ENCODE assay signal across 8 mouse cellular contexts in the genomic region with DNA sequence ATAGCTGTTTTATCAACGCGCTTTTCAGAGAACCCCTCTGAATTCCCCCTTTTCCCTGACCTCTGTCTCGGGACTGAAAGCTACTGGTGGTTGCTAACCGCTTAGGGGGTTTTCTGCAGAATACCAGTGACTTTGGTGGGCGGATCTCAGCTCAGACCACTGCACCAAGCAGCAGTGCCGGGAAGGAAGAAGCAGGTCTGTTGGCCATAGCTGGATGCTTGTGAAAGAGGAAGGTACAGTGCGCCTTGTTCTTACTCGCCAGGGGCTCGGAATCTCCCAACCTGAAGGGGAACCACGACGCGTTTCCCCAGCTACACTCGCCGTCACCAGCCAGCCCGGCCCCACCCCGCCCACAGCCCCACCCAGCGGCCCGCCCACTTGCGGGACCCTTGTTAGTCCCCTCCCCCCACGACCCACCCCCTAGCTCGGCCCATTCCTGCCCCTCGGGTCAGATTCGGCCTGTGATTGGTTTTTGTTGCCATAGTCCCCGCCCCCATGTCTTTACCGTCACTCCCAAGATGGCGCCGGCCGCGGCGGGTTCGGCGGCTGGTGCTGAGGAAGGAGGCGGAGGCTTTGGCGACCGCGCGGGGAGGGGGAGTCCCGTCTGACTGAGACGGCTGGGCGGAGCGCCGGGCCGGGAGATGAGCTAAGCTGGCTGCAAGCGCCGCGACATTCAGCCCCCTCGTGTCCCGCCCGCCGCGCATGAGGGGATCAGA. TPM values are rescaled to one million over a fixed set of nuclear protein-coding genes. Genes with fewer than 3 reads are reported as not detected.
DNase-seq lines count a peak whose midpoint lies in the region; ATAC-seq and TF ChIP-seq lines count a peak whose summit lies in the region.

Dennd4a (plus strand) TSS at position 519 of the 716 bp plus-strand sequence.

- under 1% methylated on average over 43 of the region's 51 CpGs for WGBS in hindbrain, postnatal 0 days

- peak within 1 kb of the TSS; percentile 98 for H3K4me3 ChIP-seq in gastrocnemius, adult 2 months
- peak within 1 kb of the TSS; percentile 89 for H3K4me3 ChIP-seq in hindbrain, postnatal 0 days (ENCODE audit: low read length)
- H3K4me3 ChIP-seq in left cerebral cortex, adult 2 months, result peak within 1 kb of the TSS; percentile 66

- intact Hi-C loops in gastrocnemius, adult 2 months (cut with DNase I), result loop anchor here (5.0 kb wide), 1 partner anchor 74 kb away; the partner anchor contains the start of gene Rab11a
- intact Hi-C loops in left cerebral cortex, adult 2 months (cut with DNase I), result loop anchor here (2.0 kb wide), 2 partner anchors 22 to 74 kb away; partner anchors contain the start of gene Rab11a

- peak within 1 kb of the TSS; percentile 88 for H3K27ac ChIP-seq in gastrocnemius, adult 2 months
- H3K27ac ChIP-seq in hindbrain, postnatal 0 days, result peak within 1 kb of the TSS; percentile 96
- H3K27ac ChIP-seq in left cerebral cortex, adult 2 months, result peak within 1 kb of the TSS; percentile 96

- peak; percentile 90 for ATAC-seq in common myeloid progenitor, adult 5-6 weeks (replicated peaks; ENCODE audit: low read depth, poor library complexity, severe bottlenecking)
- peak; percentile 99 for ATAC-seq in hindbrain, postnatal 0 days
- peak; percentile 93 for ATAC-seq in megakaryocyte, adult 5-6 weeks (ENCODE audit: poor library complexity, severe bottlenecking)

- no peaks in the 10 kb centered on the region for H3K36me3 ChIP-seq in hindbrain, postnatal 0 days (ENCODE audit: insufficient read depth, low read length)

- peaks cover 4% of the 10 kb centered on the region; the same call in 1 of the 2 replicates for H3K4me1 ChIP-seq in hindbrain, postnatal 0 days (ENCODE audit: insufficient read depth, low read length)

- no peaks in the 10 kb centered on the region for H3K9me3 ChIP-seq in hindbrain, postnatal 0 days (ENCODE audit: low read length)

- peak within 1 kb of the TSS; percentile 70 for H3K4me2 ChIP-seq in hindbrain, postnatal 0 days (ENCODE audit: low read depth, low read length)

- peak; percentile 99 for DNase-seq in ZHBTc4 (ENCODE audit: low read depth, low spot score)
- DNase-seq in gastrocnemius, adult 2 months, result peak; percentile 99
- DNase-seq in hindbrain, postnatal 0 days (ENCODE audit: low spot score), result peak; percentile 99
- DNase-seq in left cerebral cortex, adult 2 months (ENCODE audit: extremely low spot score in 1 of 2, low spot score in 2 of 2), result peak; percentile 99
- DNase-seq in right cerebral cortex, adult 2 months (ENCODE audit: low spot score in 2 of 2), result peak; percentile 97 to 99
- peak; percentile 98 for DNase-seq in urinary bladder, postnatal 14 days (ENCODE audit: low spot score)

- TF ChIP-seq CTCF in gastrocnemius, adult 2 months (IDR thresholded peaks at IDR 0.05), result no peak
- TF ChIP-seq CTCF in hindbrain, postnatal 0 days (IDR thresholded peaks at IDR 0.05; ENCODE audit: low read depth), result no peak
- TF ChIP-seq CTCF in left cerebral cortex, adult 2 months (IDR thresholded peaks at IDR 0.05), result no peak

- peak within 1 kb of the TSS; percentile 90 for H3K9ac ChIP-seq in hindbrain, postnatal 0 days (replicated peaks; ENCODE audit: low read length)

- H3K27me3 ChIP-seq in hindbrain, postnatal 0 days (ENCODE audit: insufficient read depth, low read length), result no peaks in the 10 kb centered on the region

RNA-seq across cellular contexts. Expression of gene Dennd4a, which starts in this region (rescaled TPM):
- 46.0 and 49.2 TPM in 2 replicates for total RNA-seq in common myeloid progenitor, adult 5-6 weeks (2017)
- total RNA-seq in gastrocnemius, adult 2 months (2021), result 1 to 10 TPM; 2.7 to 3.8 TPM
- total RNA-seq in hindbrain, postnatal 0 days (2014; rRNA removed), result 15.4 and 17.6 TPM in 2 replicates
- polyA plus RNA-seq in hindbrain, postnatal 0 days (2015; fragmentation: Nextera tagmentation; extraction: Ambion mirVana), result 7.0 and 8.8 TPM in 2 replicates
- total RNA-seq in left cerebral cortex, adult 2 months (2021), result 10 to 100 TPM; 58.8 to 63.3 TPM
- total RNA-seq in megakaryocyte, adult 5-6 weeks (2015), result 48.2 and 50.2 TPM in 2 replicates
- total RNA-seq in megakaryocyte, adult 5-6 weeks (2017), result 33.3 and 47.0 TPM in 2 replicates

Comparison
In these comparisons a context has a peak if more than half of its experiments do, and no peak if none do; other contexts are left out.
1. Peak in every context shown above with its lines: DNase-seq, ATAC-seq, H3K4me3 ChIP-seq and H3K27ac ChIP-seq.